11 mouse cellular contexts compared by ENCODE assay signal in genomic region chr8:111624853-111625221, GRCm38 (mm10). TPM values are rescaled to one million over a fixed set of nuclear protein-coding genes. Genes with fewer than 3 reads are reported as not detected.
DNase-seq lines count a peak whose midpoint lies in the region; ATAC-seq lines count a peak whose summit lies in the region.
"Had no signal": no experiment of that assay in that cellular context is flagged by ENCODE, and none has a peak within 500 bp of the region (broad histone marks: within the 10 kb centered on the region; RNA-seq: fewer than 3 reads in every experiment).

No protein-coding gene starts in this region.

- ATAC-seq in CD4-positive, CD25-positive, alpha-beta regulatory T cell, adult 4 months: no peak
- no peak for ATAC-seq in lung, embryonic 16.5 days (ENCODE audit: low read depth)
- ATAC-seq: midbrain, embryonic 15.5 days had no signal

- no peak overlapping the region for H3K4me3 ChIP-seq in lung, embryonic 16.5 days (ENCODE audit: low read length)
- H3K4me3 ChIP-seq: intestine, embryonic 15.5 days; limb, embryonic 12.5 days; midbrain, embryonic 15.5 days had no signal

- intact Hi-C loops in gastrocnemius, postnatal 14 days (cut with DNase I; ENCODE audit: low total_unique reads): loop anchor here (2.0 to 5.0 kb wide), 2 partner anchors 88 to 98 kb away; partner anchors contain the start of gene Znrf1

- H3K36me3 ChIP-seq in lung, embryonic 16.5 days (ENCODE audit: control insufficient read depth, insufficient read depth, low read length): peaks cover 3% of the 10 kb centered on the region; the same call in 1 of the 2 replicates
- H3K36me3 ChIP-seq: intestine, embryonic 15.5 days; midbrain, embryonic 15.5 days had no signal

- peak overlapping the region; percentile 38 for H3K27ac ChIP-seq in lung, embryonic 16.5 days (ENCODE audit: low read length)
- H3K27ac ChIP-seq: limb, embryonic 12.5 days; midbrain, embryonic 15.5 days had no signal

- H3K4me1 ChIP-seq in lung, embryonic 16.5 days (replicated peaks; ENCODE audit: control insufficient read depth, insufficient read depth, low read length): peaks cover 8% of the 10 kb centered on the region

- DNase-seq in CD4-positive, CD25-positive, alpha-beta regulatory T cell, adult 2 months (ENCODE audit: low read depth, low spot score): peak; percentile 53
- no peak for DNase-seq in lung, postnatal 36 days
- peak; percentile 61 for DNase-seq in gastrocnemius, postnatal 14 days
- DNase-seq in thymus, postnatal 0 days (ENCODE audit: low spot score): peak; percentile 68
- DNase-seq in embryo, embryonic 10.5 days (ENCODE audit: low spot score): no peak
- no peak for DNase-seq in MN1 (ENCODE audit: low spot score)

- no peaks in the 10 kb centered on the region for H3K9me3 ChIP-seq in lung, embryonic 16.5 days (ENCODE audit: control insufficient read depth, low read length)
- H3K9me3 ChIP-seq: intestine, embryonic 15.5 days; limb, embryonic 12.5 days; midbrain, embryonic 15.5 days had no signal

- H3K4me2 ChIP-seq in lung, embryonic 16.5 days (ENCODE audit: low read depth, low read length): no peak overlapping the region
- H3K4me2 ChIP-seq: intestine, embryonic 15.5 days; limb, embryonic 12.5 days; midbrain, embryonic 15.5 days had no signal

- WGBS in lung, embryonic 16.5 days: 93% methylated on average over 10 of the region's 10 CpGs

- H3K9ac ChIP-seq in lung, embryonic 16.5 days (ENCODE audit: low read length): no peak overlapping the region
- H3K9ac ChIP-seq: intestine, embryonic 15.5 days; limb, embryonic 12.5 days; midbrain, embryonic 15.5 days had no signal

- no peaks in the 10 kb centered on the region for H3K27me3 ChIP-seq in lung, embryonic 16.5 days (ENCODE audit: control insufficient read depth, insufficient read depth, low read depth, low read length)
- H3K27me3 ChIP-seq: intestine, embryonic 15.5 days; limb, embryonic 12.5 days; midbrain, embryonic 15.5 days had no signal

RNA-seq across cellular contexts. Expression of gene Ldhd, which starts 5.3 kb away (rescaled TPM):
- polyA plus RNA-seq in CD4-positive, CD25-positive, alpha-beta regulatory T cell, adult 4 months (2017; shearing (Covaris generic)): 1 to 10 TPM in 1 of 2 experiments, under 1 TPM in 1; 0.98 to 2.0 TPM
- 1.1 and 1.6 TPM in 2 replicates for polyA plus RNA-seq in lung, embryonic 16.5 days (2015; fragmentation: Nextera tagmentation; extraction: Ambion mirVana)
- 10 to 100 TPM; 14.1 to 16.0 TPM for total RNA-seq in gastrocnemius, postnatal 14 days (2021)
- 3.8 and 3.9 TPM in 2 replicates for polyA plus RNA-seq in thymus, postnatal 0 days (2015; fragmentation: Nextera tagmentation; extraction: Ambion mirVana)

RNA-seq across cellular contexts. Expression of gene Zfp1, which starts 18.4 kb away (rescaled TPM):
- polyA plus RNA-seq in CD4-positive, CD25-positive, alpha-beta regulatory T cell, adult 4 months (2017; shearing (Covaris generic)): 10 to 100 TPM; 41.3 to 41.7 TPM
- 19.8 and 19.9 TPM in 2 replicates for polyA plus RNA-seq in lung, embryonic 16.5 days (2015; fragmentation: Nextera tagmentation; extraction: Ambion mirVana)
- 1 to 10 TPM; 7.4 to 8.4 TPM for total RNA-seq in gastrocnemius, postnatal 14 days (2021)
- polyA plus RNA-seq in thymus, postnatal 0 days (2015; fragmentation: Nextera tagmentation; extraction: Ambion mirVana): 23.6 and 29.7 TPM in 2 replicates

Comparison
In these comparisons a context has a peak if more than half of its experiments do, and no peak if none do; other contexts are left out.
1. DNase-seq: peak in CD4-positive, CD25-positive, alpha-beta regulatory T cell, adult 2 months (single experiment), gastrocnemius, postnatal 14 days (single experiment) and thymus, postnatal 0 days (single experiment); none in lung, postnatal 36 days (single experiment), embryo, embryonic 10.5 days (single experiment) and MN1 (single experiment).